17 mouse cellular contexts compared by ENCODE assay signal in genomic region chr11:73016103-73016420, GRCm38 (mm10). TPM values are rescaled to one million over a fixed set of nuclear protein-coding genes. Genes with fewer than 3 reads are reported as not detected.
A peak's percentile ranks its signal among the peaks of the same experiment; 100 is the strongest.
DNase-seq lines count a peak whose midpoint lies in the region; ATAC-seq and TF ChIP-seq lines count a peak whose summit lies in the region.
"Had no signal": no experiment of that assay in that cellular context is flagged by ENCODE, and none has a peak within 500 bp of the region (broad histone marks: within the 10 kb centered on the region; RNA-seq: fewer than 3 reads in every experiment).

No protein-coding gene starts in this region.

- peaks cover 20% of the 10 kb centered on the region for H3K4me1 ChIP-seq in stomach, embryonic 16.5 days (ENCODE audit: control insufficient read depth, insufficient read depth, low read length)

- 58% methylated on average over 6 of the region's 6 CpGs for WGBS in stomach, embryonic 16.5 days

- no peaks in the 10 kb centered on the region for H3K9me3 ChIP-seq in stomach, embryonic 16.5 days (replicated peaks; ENCODE audit: control insufficient read depth, low read length)
- H3K9me3 ChIP-seq: embryonic facial prominence, embryonic 13.5 days; forebrain, embryonic 13.5 days; hindbrain, embryonic 10.5 days; intestine, embryonic 15.5 days; liver, embryonic 13.5 days; lung, embryonic 15.5 days; midbrain, embryonic 15.5 days; neural tube, embryonic 12.5 days had no signal

- no peak overlapping the region for H3K9ac ChIP-seq in stomach, embryonic 16.5 days (ENCODE audit: low read length)
- H3K9ac ChIP-seq: embryonic facial prominence, embryonic 13.5 days; forebrain, embryonic 13.5 days; intestine, embryonic 15.5 days; liver, embryonic 13.5 days; lung, embryonic 15.5 days; midbrain, embryonic 15.5 days; neural tube, embryonic 12.5 days had no signal

- no peak for TF ChIP-seq CTCF in gastrocnemius, adult 2 months (IDR thresholded peaks at IDR 0.05)
- TF ChIP-seq CTCF in left cerebral cortex, adult 2 months (IDR thresholded peaks at IDR 0.05): no peak

- no peaks in the 10 kb centered on the region for H3K36me3 ChIP-seq in stomach, embryonic 16.5 days (ENCODE audit: control insufficient read depth, insufficient read depth, low read length)
- H3K36me3 ChIP-seq: embryonic facial prominence, embryonic 13.5 days; hindbrain, embryonic 10.5 days; intestine, embryonic 15.5 days; liver, embryonic 13.5 days; lung, embryonic 15.5 days; midbrain, embryonic 15.5 days; neural tube, embryonic 12.5 days had no signal

- peaks cover 7% of the 10 kb centered on the region for H3K27me3 ChIP-seq in stomach, embryonic 16.5 days (ENCODE audit: control insufficient read depth, insufficient read depth, low read length)

- H3K4me3 ChIP-seq in gastrocnemius, adult 2 months: no peak overlapping the region
- H3K4me3 ChIP-seq in left cerebral cortex, adult 2 months: no peak overlapping the region
- no peak overlapping the region for H3K4me3 ChIP-seq in stomach, embryonic 16.5 days (replicated peaks; ENCODE audit: low read length)
- H3K4me3 ChIP-seq: embryonic facial prominence, embryonic 13.5 days; forebrain, embryonic 13.5 days; hindbrain, embryonic 10.5 days; intestine, embryonic 15.5 days; liver, embryonic 13.5 days; lung, embryonic 15.5 days; midbrain, embryonic 15.5 days; neural tube, embryonic 12.5 days had no signal

- no peak for ATAC-seq in stomach, embryonic 16.5 days (ENCODE audit: insufficient read depth, low FRiP score)
- ATAC-seq: forebrain, embryonic 13.5 days; intestine, embryonic 15.5 days; midbrain, embryonic 15.5 days had no signal

- no peak for DNase-seq in gastrocnemius, adult 2 months
- no peak for DNase-seq in gastrocnemius, postnatal 25 days
- no peak for DNase-seq in left cerebral cortex, adult 2 months (ENCODE audit: extremely low spot score in 1 of 2, low spot score in 2 of 2)
- DNase-seq in left cerebral cortex, postnatal 10 days (ENCODE audit: extremely low spot score in 1 of 2, low spot score in 2 of 2): no peak
- peak; percentile 36 for DNase-seq in ovary, adult 18-20 months (ENCODE audit: low spot score)
- no peak for DNase-seq in ovary, postnatal 10 days (ENCODE audit: low spot score)
- no peak for DNase-seq in adrenal gland, adult 2 months
- DNase-seq: liver, embryonic 13.5 days had no signal

- H3K4me2 ChIP-seq in stomach, embryonic 16.5 days (ENCODE audit: low read depth, low read length): no peak overlapping the region
- H3K4me2 ChIP-seq: embryonic facial prominence, embryonic 13.5 days; forebrain, embryonic 13.5 days; heart, embryonic 11.5 days; intestine, embryonic 15.5 days; liver, embryonic 13.5 days; lung, embryonic 15.5 days; midbrain, embryonic 15.5 days; neural tube, embryonic 12.5 days had no signal

- intact Hi-C loops in gastrocnemius, adult 2 months (cut with DNase I): no loop called here
- intact Hi-C loops in left cerebral cortex, adult 2 months (cut with DNase I): no loop called here
- intact Hi-C loops in left cerebral cortex, postnatal 10 days (cut with DNase I): no loop called here

- H3K27ac ChIP-seq in gastrocnemius, adult 2 months: peak overlapping the region; percentile 12; the same call in 1 of the 2 replicates
- H3K27ac ChIP-seq in left cerebral cortex, adult 2 months: peak overlapping the region; percentile 60; the same call in 1 of the 2 replicates
- H3K27ac ChIP-seq in stomach, embryonic 16.5 days (ENCODE audit: low read length): peak overlapping the region; percentile 63; the same call in 1 of the 2 replicates
- H3K27ac ChIP-seq: embryonic facial prominence, embryonic 13.5 days; forebrain, embryonic 13.5 days; hindbrain, embryonic 10.5 days; intestine, embryonic 15.5 days; liver, embryonic 13.5 days; midbrain, embryonic 15.5 days; neural tube, embryonic 12.5 days had no signal

RNA-seq across cellular contexts. Expression of gene Camkk1, which starts 2.7 kb away (rescaled TPM):
- under 1 TPM; 0.43 to 0.89 TPM for total RNA-seq in gastrocnemius, adult 2 months (2021)
- total RNA-seq in gastrocnemius, postnatal 25 days (2021): 1 to 10 TPM in 1 of 2 experiments, under 1 TPM in 1; 1.00 to 1.2 TPM
- 100 to 1,000 TPM; 118 to 126 TPM for total RNA-seq in left cerebral cortex, adult 2 months (2021)
- total RNA-seq in left cerebral cortex, postnatal 10 days (2021): 10 to 100 TPM; 33.6 to 34.1 TPM
- 13.9 and 15.5 TPM in 2 replicates for polyA plus RNA-seq in stomach, embryonic 16.5 days (2015; fragmentation: Nextera tagmentation; extraction: Ambion mirVana)
- 1 to 10 TPM; 1.8 to 9.8 TPM for total RNA-seq in adrenal gland, adult 2 months (2021)
- 2.2 and 3.2 TPM in 2 replicates for polyA plus RNA-seq in adrenal gland, adult 2 months (2012; rRNA removed)

RNA-seq across cellular contexts. Expression of gene P2rx1, which starts 17.2 kb away (rescaled TPM):
- under 1 TPM; 0.15 to 0.56 TPM for total RNA-seq in gastrocnemius, adult 2 months (2021)
- 1 to 10 TPM in 1 of 2 experiments, under 1 TPM in 1; 0.31 to 1.6 TPM for total RNA-seq in gastrocnemius, postnatal 25 days (2021)
- total RNA-seq in left cerebral cortex, adult 2 months (2021): under 1 TPM; 0.20 to 0.40 TPM
- total RNA-seq in left cerebral cortex, postnatal 10 days (2021): 1 to 10 TPM in 1 of 2 experiments, under 1 TPM in 1; 0.87 to 1.0 TPM
- 25.4 and 30.6 TPM in 2 replicates for polyA plus RNA-seq in stomach, embryonic 16.5 days (2015; fragmentation: Nextera tagmentation; extraction: Ambion mirVana)
- under 1 TPM; 0.40 to 0.55 TPM for total RNA-seq in adrenal gland, adult 2 months (2021)
- 0.85 and 1.0 TPM in 2 replicates for polyA plus RNA-seq in adrenal gland, adult 2 months (2012; rRNA removed)

RNA-seq across cellular contexts. Expression of gene Ncbp3, which starts 31.5 kb away (rescaled TPM):
- 1 to 10 TPM; 3.2 to 3.9 TPM for total RNA-seq in gastrocnemius, adult 2 months (2021)
- total RNA-seq in gastrocnemius, postnatal 25 days (2021): 1 to 10 TPM; 2.8 to 3.1 TPM
- 10 to 100 TPM; 10.3 to 10.7 TPM for total RNA-seq in left cerebral cortex, adult 2 months (2021)
- total RNA-seq in left cerebral cortex, postnatal 10 days (2021): 1 to 10 TPM; 8.3 to 9.1 TPM
- polyA plus RNA-seq in stomach, embryonic 16.5 days (2015; fragmentation: Nextera tagmentation; extraction: Ambion mirVana): 10.8 and 11.1 TPM in 2 replicates
- 1 to 10 TPM; 9.4 to 9.5 TPM for total RNA-seq in adrenal gland, adult 2 months (2021)
- polyA plus RNA-seq in adrenal gland, adult 2 months (2012; rRNA removed): 1.6 and 1.7 TPM in 2 replicates

RNA-seq across cellular contexts. Expression of gene Atp2a3, which starts 55.1 kb away (rescaled TPM):
- total RNA-seq in gastrocnemius, adult 2 months (2021): 1 to 10 TPM; 5.1 to 6.2 TPM
- total RNA-seq in gastrocnemius, postnatal 25 days (2021): 10 to 100 TPM in 1 of 2 experiments, 1 to 10 TPM in 1; 7.2 to 12.9 TPM
- 1 to 10 TPM; 6.9 to 7.0 TPM for total RNA-seq in left cerebral cortex, adult 2 months (2021)
- 1 to 10 TPM; 6.0 to 6.8 TPM for total RNA-seq in left cerebral cortex, postnatal 10 days (2021)
- polyA plus RNA-seq in stomach, embryonic 16.5 days (2015; fragmentation: Nextera tagmentation; extraction: Ambion mirVana): 23.9 and 28.9 TPM in 2 replicates
- 10 to 100 TPM in 1 of 2 experiments, 1 to 10 TPM in 1; 7.2 to 11.6 TPM for total RNA-seq in adrenal gland, adult 2 months (2021)
- polyA plus RNA-seq in adrenal gland, adult 2 months (2012; rRNA removed): 11.3 and 11.9 TPM in 2 replicates

Comparison
In these comparisons a context has a peak if more than half of its experiments do, and no peak if none do; other contexts are left out.
1. H3K27ac ChIP-seq: peak in every context shown above with its lines; median percentile 63 in stomach, embryonic 16.5 days; 60 in left cerebral cortex, adult 2 months; 12 in gastrocnemius, adult 2 months.